8 mouse cellular contexts compared by ENCODE assay signal in the genomic region with DNA sequence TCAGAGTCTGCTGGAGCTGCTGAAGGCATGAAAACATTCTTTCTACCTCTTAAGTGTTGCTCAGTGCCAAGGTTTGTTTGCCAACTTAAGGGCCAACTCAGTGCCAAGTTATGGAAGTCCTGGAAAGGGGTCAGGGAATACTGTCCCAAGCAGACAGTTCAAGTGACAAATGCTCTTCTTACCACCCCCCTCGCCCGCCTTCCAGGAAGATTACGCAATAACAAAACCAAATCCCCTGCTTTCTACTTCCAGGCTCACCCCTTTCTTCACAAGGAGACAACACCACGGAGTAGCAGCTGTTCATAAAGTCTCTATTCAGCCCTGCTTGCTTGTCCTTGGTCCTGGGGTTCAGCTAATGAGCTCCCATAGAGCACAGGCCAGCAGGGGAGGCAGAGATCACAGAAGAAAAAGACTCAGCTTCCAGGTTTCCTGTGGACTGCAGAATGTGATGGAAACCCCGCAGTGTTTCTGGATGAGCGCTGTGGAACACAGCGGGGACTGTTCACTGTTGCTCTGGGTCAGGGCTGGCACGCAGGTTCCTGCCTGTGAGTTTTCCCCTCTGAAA. TPM values are rescaled to one million over a fixed set of nuclear protein-coding genes. Genes with fewer than 3 reads are reported as not detected.
DNase-seq lines count a peak whose midpoint lies in the region; ATAC-seq and TF ChIP-seq lines count a peak whose summit lies in the region.

No protein-coding gene starts in this region.

- no peaks in the 10 kb centered on the region for H3K27me3 ChIP-seq in hindbrain, embryonic 14.5 days (ENCODE audit: control insufficient read depth, insufficient read depth, low read length)
- H3K27me3 ChIP-seq in myocyte (ENCODE audit: control insufficient read depth, insufficient read depth, insufficient read length) = no peaks in the 10 kb centered on the region

- DNase-seq in heart, adult 18-20 months = peak; percentile 49 to 56
- no peak for DNase-seq in heart, adult 9 months (ENCODE audit: low spot score in 2 of 2)
- DNase-seq in ovary, postnatal 14 days (ENCODE audit: low spot score) = peak; percentile 43
- DNase-seq in ovary, adult 18-20 months (ENCODE audit: low spot score) = no peak
- no peak for DNase-seq in hindbrain, embryonic 14.5 days (ENCODE audit: low spot score)
- DNase-seq in right cerebral cortex, postnatal 4 days = no peak
- no peak for DNase-seq in thymus, postnatal 25 days

- peak; percentile 81 for ATAC-seq in hindbrain, embryonic 14.5 days (ENCODE audit: low FRiP score)

- no peaks in the 10 kb centered on the region; the same call in 1 of the 2 replicates for H3K4me1 ChIP-seq in hindbrain, embryonic 14.5 days (replicated peaks; ENCODE audit: control insufficient read depth, insufficient read depth, low read length)

- no peaks in the 10 kb centered on the region for H3K9me3 ChIP-seq in hindbrain, embryonic 14.5 days (ENCODE audit: control insufficient read depth, low read length)

- no peak overlapping the region for H3K4me2 ChIP-seq in hindbrain, embryonic 14.5 days (replicated peaks)
- no peak overlapping the region for H3K4me2 ChIP-seq in myocyte (ENCODE audit: low read depth)

- H3ac ChIP-seq in myocyte (ENCODE audit: control insufficient read depth, insufficient read length) = no peak overlapping the region

- H3K4me3 ChIP-seq in hindbrain, embryonic 14.5 days (replicated peaks; ENCODE audit: low read length) = no peak overlapping the region
- H3K4me3 ChIP-seq in myocyte = no peak overlapping the region

- H3K9ac ChIP-seq in hindbrain, embryonic 14.5 days = no peak overlapping the region

- 15% methylated on average over 8 of the region's 8 CpGs for WGBS in hindbrain, embryonic 14.5 days

- no peak overlapping the region for H3K27ac ChIP-seq in hindbrain, embryonic 14.5 days

- H3K79me2 ChIP-seq in myocyte (ENCODE audit: control insufficient read depth, insufficient read depth) = no peaks in the 10 kb centered on the region

- TF ChIP-seq POLR2A in myocyte (IDR thresholded peaks at IDR 0.05; ENCODE audit: insufficient read length, low read depth) = no peak

- H3K36me3 ChIP-seq in hindbrain, embryonic 14.5 days (replicated peaks; ENCODE audit: control insufficient read depth, insufficient read depth) = no peaks in the 10 kb centered on the region
- H3K36me3 ChIP-seq in myocyte (ENCODE audit: control insufficient read depth, insufficient read depth) = no peaks in the 10 kb centered on the region

TF ChIP-seq in myocyte, 11 proteins besides CTCF, POLR2A, EP300 and RAD21:
- TF ChIP-seq TCF3 (IDR thresholded peaks at IDR 0.05; ENCODE audit: insufficient read length, low read depth) = no peak
- TF ChIP-seq CEBPB (IDR thresholded peaks at IDR 0.05; ENCODE audit: insufficient read depth, poor library complexity, severe bottlenecking) = peak; percentile 49; the same call in 1 of the 2 replicates

RNA-seq across cellular contexts. Expression of a gene that starts 22.9 kb away (rescaled TPM):
- total RNA-seq in heart, adult 18-20 months (2021) = 100 to 1,000 TPM; 417 to 443 TPM
- 8.4 and 11.3 TPM in 2 replicates for polyA plus RNA-seq in hindbrain, embryonic 14.5 days (2014; fragmentation: Nextera tagmentation; extraction: Ambion mirVana)
- polyA plus RNA-seq in myocyte (2012; fragmentation: generic; extraction: Trizol) = 0.68 TPM

Comparison
In these comparisons a context has a peak if more than half of its experiments do, and no peak if none do; other contexts are left out.
1. DNase-seq: peak in heart, adult 18-20 months (2 of 2) and ovary, postnatal 14 days (single experiment); none in heart, adult 9 months (0 of 2), ovary, adult 18-20 months (single experiment), hindbrain, embryonic 14.5 days (single experiment), right cerebral cortex, postnatal 4 days (single experiment) and thymus, postnatal 25 days (single experiment).